10 mouse cellular contexts compared by ENCODE assay signal in genomic region chr17:5321589-5322225, GRCm38 (mm10).
DNase-seq lines count a peak whose midpoint lies in the region; TF ChIP-seq lines count a peak whose summit lies in the region.
"Had no signal": no experiment of that assay in that cellular context is flagged by ENCODE, and none has a peak within 500 bp of the region (broad histone marks: within the 10 kb centered on the region; RNA-seq: fewer than 3 reads in every experiment).

No protein-coding gene starts in this region.

- peaks cover 3 to 5% of the 10 kb centered on the region in 2 experiments for H3K36me3 ChIP-seq in MEL (ENCODE audit: control insufficient read depth in 1 of 2, insufficient read depth in 2 of 2, low read length in 2 of 2)

- peak; percentile 47 to 53 for DNase-seq in cerebellum, postnatal 36 days
- no peak for DNase-seq in cerebellum, adult 9-11 months
- DNase-seq in layer of hippocampus, adult 2 months (ENCODE audit: low spot score in 2 of 2) = no peak
- no peak for DNase-seq in layer of hippocampus, adult 9-11 months
- DNase-seq in MEL (ENCODE audit: low read depth, low spot score) = peak; percentile 40
- peak; percentile 34 for DNase-seq in lung, postnatal 10 days
- no peak for DNase-seq in spleen, adult 18-20 months
- DNase-seq in frontal cortex, adult 2 months (ENCODE audit: extremely low spot score in 1 of 2, low spot score in 1 of 2) = no peak

- H3K4me1 ChIP-seq in MEL (ENCODE audit: control insufficient read depth in 1 of 2, insufficient read depth in 2 of 2, low read length in 2 of 2) = no peaks in the 10 kb centered on the region; a peak in 1 of 4 replicates

- TF ChIP-seq CTCF in layer of hippocampus, adult 2 months (conservative IDR thresholded peaks at IDR 0.05) = peak; percentile 71
- peak; percentile 42 to 63 (median 51) for TF ChIP-seq CTCF in MEL (IDR thresholded peaks at IDR 0.05 in 2 of 3, conservative IDR thresholded peaks at IDR 0.05 in 1 of 3; ENCODE audit: control insufficient read depth in 1 of 3, insufficient read depth in 1 of 3, low read depth in 2 of 3, low read length in 3 of 3, poor library complexity in 1 of 3, severe bottlenecking in 1 of 3)

- no peak for TF ChIP-seq POLR2A in MEL (IDR thresholded peaks at IDR 0.05; ENCODE audit: control insufficient read depth in 1 of 2, insufficient read depth in 1 of 2, low read depth in 1 of 2, low read length in 2 of 2, poor library complexity in 1 of 2)

- H3K79me2 ChIP-seq in MEL (ENCODE audit: control insufficient read depth, insufficient read depth, low read length, poor library complexity) = no peaks in the 10 kb centered on the region

- H3K9me3 ChIP-seq in MEL (replicated peaks; ENCODE audit: insufficient read depth, low read length) = no peaks in the 10 kb centered on the region
- H3K9me3 ChIP-seq: G1E; limb, embryonic 13.5 days had no signal

- peak overlapping the region; percentile 41; the same call in 1 of the 2 replicates for H3K27ac ChIP-seq in layer of hippocampus, adult 2 months
- H3K27ac ChIP-seq in MEL (ENCODE audit: control insufficient read depth, low read depth, low read length) = no peak overlapping the region
- H3K27ac ChIP-seq: limb, embryonic 13.5 days had no signal

- peak in 1 of 2 experiments; percentile 29; a peak in 1 of 4 replicates for TF ChIP-seq EP300 in MEL (IDR thresholded peaks at IDR 0.05; ENCODE audit: low read depth in 1 of 2, low read length in 2 of 2)

- no peak overlapping the region for H3K4me3 ChIP-seq in layer of hippocampus, adult 2 months
- no peak overlapping the region for H3K4me3 ChIP-seq in MEL (ENCODE audit: control insufficient read depth in 1 of 2, insufficient read depth in 1 of 2, low read depth in 2 of 2, low read length in 2 of 2)
- H3K4me3 ChIP-seq: limb, embryonic 13.5 days had no signal

- peak; percentile 28 for TF ChIP-seq RAD21 in MEL (IDR thresholded peaks at IDR 0.05; ENCODE audit: low read depth, low read length)

- no peak overlapping the region for H3K9ac ChIP-seq in MEL (ENCODE audit: control insufficient read depth, low read depth, low read length, poor library complexity, severe bottlenecking)
- H3K9ac ChIP-seq: limb, embryonic 13.5 days had no signal

- H3K27me3 ChIP-seq in MEL (ENCODE audit: control insufficient read depth in 1 of 2, insufficient read depth in 2 of 2, low read length in 2 of 2) = no peaks in the 10 kb centered on the region
- H3K27me3 ChIP-seq: limb, embryonic 13.5 days had no signal

TF ChIP-seq in MEL, 35 proteins besides CTCF, POLR2A, EP300 and RAD21:
- TF ChIP-seq TAL1 (IDR thresholded peaks at IDR 0.05; ENCODE audit: low read length) (no peak), SMC3 (IDR thresholded peaks at IDR 0.05; ENCODE audit: low read depth, low read length) (peak; percentile 33)

Comparison
In these comparisons a context has a peak if more than half of its experiments do, and no peak if none do; other contexts are left out.
1. DNase-seq: peak in cerebellum, postnatal 36 days (2 of 2), MEL (single experiment) and lung, postnatal 10 days (single experiment); none in cerebellum, adult 9-11 months (single experiment), layer of hippocampus, adult 2 months (0 of 2), layer of hippocampus, adult 9-11 months (single experiment), spleen, adult 18-20 months (0 of 2) and frontal cortex, adult 2 months (0 of 2).